Mouse (Mus musculus) olfactory bulb, adult 2 months (tissue): Measurements from ENCODE around the gene Ccl12.

Source experiments
- CTCF ChIP-seq: fragments of 200-500 bp; IDR thresholded peaks from 2 replicates; pipeline ENCODE4 v1.5.1; 2012; ENCODE audit warnings: low read depth, mild to moderate bottlenecking, low read length, moderate library complexity; ENCODE audit not compliant: insufficient read depth
- POLR2A ChIP-seq: fragments of 200-500 bp; IDR thresholded peaks from 2 replicates; pipeline ENCODE4 v1.6.1; 2012; ENCODE audit warnings: mild to moderate bottlenecking, low read depth, low read length, moderate library complexity; ENCODE audit not compliant: insufficient read depth

GRCm38 (mm10) chr11:82116041-82116440, 14.4 kb downstream of the Ccl12 start:
- TF ChIP-seq CTCF (no peak), POLR2A (no peak)
